Mouse (Mus musculus): Measurements from ENCODE around the gene Stfa2l1. TPM values are rescaled to one million over a fixed set of nuclear protein-coding genes. Genes with fewer than 3 reads are reported as not detected.
"Not testable (repeated sequence)": the region's sequence is repeated elsewhere in the genome, so short reads cannot be mapped to it uniquely, and the experiment has no call there.

The Stfa2l1 gene
- 1.0 TPM in 2 replicates for polyA plus RNA-seq (2015; fragmentation: Nextera tagmentation; extraction: Ambion mirVana)

GRCm38 (mm10) chr16:36156402-36156975 lies at the start of gene Stfa2l1:
TSS of gene Stfa2l1 (plus strand) at chr16:36156811.
- H3K9me3 ChIP-seq (ENCODE audit: low read length): no peaks in the 10 kb centered on the region
- H3K4me2 ChIP-seq (replicated peaks; ENCODE audit: low read depth, low read length): no peak within 1 kb of the TSS
- H3K27ac ChIP-seq (ENCODE audit: low read length): no peak within 1 kb of the TSS
- no peaks in the 10 kb centered on the region for H3K36me3 ChIP-seq (ENCODE audit: insufficient read depth, low read length)
- no peak within 1 kb of the TSS for H3K4me3 ChIP-seq (ENCODE audit: low read length)
- no peak within 1 kb of the TSS for H3K9ac ChIP-seq (replicated peaks; ENCODE audit: low read length)
- no peaks in the 10 kb centered on the region for H3K4me1 ChIP-seq (ENCODE audit: insufficient read depth, low read length)
- ATAC-seq (ENCODE audit: low FRiP score, low TSS enrichment): no peak
- H3K27me3 ChIP-seq (ENCODE audit: insufficient read depth, low read length): no peaks in the 10 kb centered on the region

GRCm38 (mm10) chr16:36111486-36111885 lies 45.1 kb upstream of the Stfa2l1 start:
- not testable (repeated sequence) for H3K36me3 ChIP-seq (ENCODE audit: insufficient read depth, low read length); H3K9me3 ChIP-seq (ENCODE audit: low read length); ATAC-seq (ENCODE audit: low FRiP score, low TSS enrichment); H3K4me2 ChIP-seq (replicated peaks; ENCODE audit: low read depth, low read length); H3K27ac ChIP-seq (ENCODE audit: low read length); H3K4me1 ChIP-seq (ENCODE audit: insufficient read depth, low read length); H3K9ac ChIP-seq (replicated peaks; ENCODE audit: low read length); H3K27me3 ChIP-seq (ENCODE audit: insufficient read depth, low read length); H3K4me3 ChIP-seq (ENCODE audit: low read length)

DNA sequence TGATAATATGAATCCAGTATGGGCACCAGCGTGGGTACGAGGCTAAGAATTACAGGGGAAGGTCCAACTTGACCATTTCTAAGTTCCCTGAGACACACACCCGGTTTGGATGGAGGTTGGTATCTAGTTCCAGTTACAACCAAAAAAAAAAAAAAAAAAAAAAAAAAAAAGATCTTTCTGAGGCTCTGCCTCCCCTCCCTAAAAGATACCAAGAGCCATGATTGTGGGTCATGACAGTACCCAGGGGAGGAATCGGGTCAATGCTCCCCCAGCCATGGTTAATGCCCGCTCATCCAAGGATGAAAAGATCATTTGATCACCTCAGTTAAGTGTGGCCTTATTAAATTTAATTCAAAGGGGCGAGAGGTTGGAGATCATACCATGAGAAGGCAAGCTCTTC lies 40.9 kb upstream of the Stfa2l1 start:
- not testable (repeated sequence) for H3K27me3 ChIP-seq (ENCODE audit: insufficient read depth, low read length); H3K9me3 ChIP-seq (ENCODE audit: low read length); H3K4me2 ChIP-seq (replicated peaks; ENCODE audit: low read depth, low read length); H3K27ac ChIP-seq (ENCODE audit: low read length); H3K4me3 ChIP-seq (ENCODE audit: low read length); H3K9ac ChIP-seq (replicated peaks; ENCODE audit: low read length); H3K4me1 ChIP-seq (ENCODE audit: insufficient read depth, low read length); ATAC-seq (ENCODE audit: low FRiP score, low TSS enrichment); H3K36me3 ChIP-seq (ENCODE audit: insufficient read depth, low read length)
- 91% methylated on average over 6 of the region's 6 CpGs for WGBS

GRCm38 (mm10) chr16:36128092-36128491 lies 28.5 kb upstream of the Stfa2l1 start:
- peak; percentile 57; the same call in 1 of the 2 replicates for ATAC-seq (ENCODE audit: low FRiP score, low TSS enrichment)
- WGBS: 60% methylated on average over 7 of the region's 7 CpGs
- H3K4me3 ChIP-seq (ENCODE audit: low read length): no peak overlapping the region
- H3K27ac ChIP-seq (ENCODE audit: low read length): no peak overlapping the region
- no peak overlapping the region for H3K4me2 ChIP-seq (replicated peaks; ENCODE audit: low read depth, low read length)
- no peak overlapping the region for H3K9ac ChIP-seq (replicated peaks; ENCODE audit: low read length)
- H3K36me3 ChIP-seq (ENCODE audit: insufficient read depth, low read length): no peaks in the 10 kb centered on the region
- H3K9me3 ChIP-seq (ENCODE audit: low read length): no peaks in the 10 kb centered on the region
- H3K4me1 ChIP-seq (ENCODE audit: insufficient read depth, low read length): no peaks in the 10 kb centered on the region
- no peaks in the 10 kb centered on the region for H3K27me3 ChIP-seq (ENCODE audit: insufficient read depth, low read length)

GRCm38 (mm10) chr16:36131141-36131540 lies 25.5 kb upstream of the Stfa2l1 start, which contains the start of gene Csta1:
TSS of gene Csta1 (minus strand) at chr16:36131241.
- 82% methylated on average over 1 of the region's 1 CpGs for WGBS

GRCm38 (mm10) chr16:36138201-36138600 lies 18.4 kb upstream of the Stfa2l1 start:
- Histone ChIP-seq H3K27ac (ENCODE audit: low read length) (no peak overlapping the region), H3K9me3 (ENCODE audit: low read length) (no peaks in the 10 kb centered on the region), H3K4me2 (replicated peaks; ENCODE audit: low read depth, low read length) (no peak overlapping the region), H3K4me1 (ENCODE audit: insufficient read depth, low read length) (no peaks in the 10 kb centered on the region), H3K36me3 (ENCODE audit: insufficient read depth, low read length) (no peaks in the 10 kb centered on the region), H3K4me3 (ENCODE audit: low read length) (no peak overlapping the region), H3K27me3 (ENCODE audit: insufficient read depth, low read length) (no peaks in the 10 kb centered on the region), H3K9ac (replicated peaks; ENCODE audit: low read length) (no peak overlapping the region)
- WGBS: 75% methylated on average over 2 of the region's 2 CpGs
- no peak for ATAC-seq (ENCODE audit: low FRiP score, low TSS enrichment)

More at GRCm38 (mm10) chr16:36131141-36131540, 25.5 kb upstream of the Stfa2l1 start, which contains the start of gene Csta1:
- no peaks in the 10 kb centered on the region for H3K9me3 ChIP-seq (ENCODE audit: low read length)
- no peak within 1 kb of the TSS for H3K4me3 ChIP-seq (ENCODE audit: low read length)
- no peaks in the 10 kb centered on the region for H3K27me3 ChIP-seq (ENCODE audit: insufficient read depth, low read length)
- no peaks in the 10 kb centered on the region for H3K4me1 ChIP-seq (ENCODE audit: insufficient read depth, low read length)
- no peak within 1 kb of the TSS for H3K9ac ChIP-seq (replicated peaks; ENCODE audit: low read length)
- no peak within 1 kb of the TSS for H3K4me2 ChIP-seq (replicated peaks; ENCODE audit: low read depth, low read length)
- H3K36me3 ChIP-seq (ENCODE audit: insufficient read depth, low read length): no peaks in the 10 kb centered on the region
- no peak within 1 kb of the TSS for H3K27ac ChIP-seq (ENCODE audit: low read length)
- ATAC-seq (ENCODE audit: low FRiP score, low TSS enrichment): no peak

- H3K4me2 ChIP-seq (replicated peaks; ENCODE audit: low read depth, low read length); H3K9ac ChIP-seq (replicated peaks; ENCODE audit: low read length); H3K4me1 ChIP-seq (ENCODE audit: insufficient read depth, low read length); H3K27me3 ChIP-seq (ENCODE audit: insufficient read depth, low read length); H3K9me3 ChIP-seq (ENCODE audit: low read length); H3K4me3 ChIP-seq (ENCODE audit: low read length); H3K27ac ChIP-seq (ENCODE audit: low read length); ATAC-seq (ENCODE audit: low FRiP score, low TSS enrichment); H3K36me3 ChIP-seq (ENCODE audit: insufficient read depth, low read length): not testable (repeated sequence)
- 90% methylated on average over 9 of the region's 10 CpGs for WGBS
Measured at GRCm38 (mm10) chr16:36167841-36168240, 11.2 kb downstream of the Stfa2l1 start.

GRCm38 (mm10) chr16:36176108-36176507 lies 19.5 kb downstream of the Stfa2l1 start:
- Histone ChIP-seq H3K27ac (ENCODE audit: low read length) (no peak overlapping the region), H3K4me3 (ENCODE audit: low read length) (no peak overlapping the region), H3K4me1 (ENCODE audit: insufficient read depth, low read length) (no peaks in the 10 kb centered on the region), H3K27me3 (ENCODE audit: insufficient read depth, low read length) (no peaks in the 10 kb centered on the region), H3K4me2 (replicated peaks; ENCODE audit: low read depth, low read length) (no peak overlapping the region), H3K9me3 (ENCODE audit: low read length) (no peaks in the 10 kb centered on the region; the same call in 1 of the 2 replicates), H3K36me3 (ENCODE audit: insufficient read depth, low read length) (no peaks in the 10 kb centered on the region), H3K9ac (replicated peaks; ENCODE audit: low read length) (no peak overlapping the region)
- ATAC-seq (ENCODE audit: low FRiP score, low TSS enrichment): no peak

DNA sequence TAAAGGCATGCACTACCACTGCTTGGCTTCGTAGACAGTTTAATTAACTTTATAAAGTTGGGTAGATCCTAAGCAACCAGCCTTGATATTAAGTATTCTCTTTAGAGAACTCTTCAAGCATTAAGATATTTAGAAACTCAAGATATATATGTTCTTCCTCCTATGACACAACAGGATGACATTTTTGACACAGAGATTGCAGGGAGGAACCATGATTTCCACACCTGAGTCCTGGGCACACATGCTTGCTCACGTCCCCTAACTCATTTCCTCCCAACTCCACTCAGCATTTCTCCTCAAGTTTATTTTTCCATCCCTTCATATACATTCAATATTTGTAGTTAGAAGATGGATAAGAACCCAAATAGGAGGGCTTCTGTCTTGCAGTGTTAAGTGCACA lies 23.3 kb downstream of the Stfa2l1 start:
- H3K4me1 ChIP-seq (ENCODE audit: insufficient read depth, low read length): no peaks in the 10 kb centered on the region
- WGBS: 79% methylated on average over 2 of the region's 2 CpGs
- H3K27ac ChIP-seq (ENCODE audit: low read length): no peak overlapping the region
- H3K9ac ChIP-seq (replicated peaks; ENCODE audit: low read length): no peak overlapping the region
- no peaks in the 10 kb centered on the region; the same call in 1 of the 2 replicates for H3K9me3 ChIP-seq (ENCODE audit: low read length)
- H3K4me3 ChIP-seq (ENCODE audit: low read length): no peak overlapping the region
- H3K36me3 ChIP-seq (ENCODE audit: insufficient read depth, low read length): no peaks in the 10 kb centered on the region
- no peak overlapping the region for H3K4me2 ChIP-seq (replicated peaks; ENCODE audit: low read depth, low read length)
- H3K27me3 ChIP-seq (ENCODE audit: insufficient read depth, low read length): no peaks in the 10 kb centered on the region
- ATAC-seq (ENCODE audit: low FRiP score, low TSS enrichment): no peak

GRCm38 (mm10) chr16:36183912-36184311 lies 27.3 kb downstream of the Stfa2l1 start, which contains the start of gene Gm5483:
TSS of gene Gm5483 (plus strand) at chr16:36184212.
- not testable (repeated sequence) for ATAC-seq (ENCODE audit: low FRiP score, low TSS enrichment); H3K27me3 ChIP-seq (ENCODE audit: insufficient read depth, low read length); H3K4me3 ChIP-seq (ENCODE audit: low read length)

More at GRCm38 (mm10) chr16:36183912-36184311, 27.3 kb downstream of the Stfa2l1 start, which contains the start of gene Gm5483:
- not testable (repeated sequence) for H3K27ac ChIP-seq (ENCODE audit: low read length); H3K4me2 ChIP-seq (replicated peaks; ENCODE audit: low read depth, low read length); H3K36me3 ChIP-seq (ENCODE audit: insufficient read depth, low read length); H3K9ac ChIP-seq (replicated peaks; ENCODE audit: low read length); H3K4me1 ChIP-seq (ENCODE audit: insufficient read depth, low read length); H3K9me3 ChIP-seq (ENCODE audit: low read length)
- 85% methylated on average over 4 of the region's 4 CpGs for WGBS
